Mouse (Mus musculus) G1E-ER4 (cell line): ENCODE data around the gene Gm20219. TPM values are rescaled to one million over a fixed set of nuclear protein-coding genes. Genes with fewer than 3 reads are reported as not detected.

ENCODE experiments used
- GATA1 ChIP-seq: IDR thresholded peaks from one replicate; pipeline ENCODE4 v1.8.0; 2012; ENCODE audit warnings: low read length, inconsistent platforms
- polyA plus RNA-seq: library from polyadenylated mRNA; stranded (reverse); fragments of >175 nt; gene quantifications from 2 replicates; pipeline ENCODE4 v1.2.3, GENCODE M21; 2012

The Gm20219 gene
- 1.0 and 1.4 TPM in 2 replicates for polyA plus RNA-seq

GRCm38 (mm10) chr17:56554122-56554551 lies at the start of gene Gm20219:
Gm20219 (minus strand) TSS chr17:56554387.
- TF ChIP-seq GATA1: no peak

GRCm38 (mm10) chr17:56604070-56604380 lies 49.8 kb upstream of the Gm20219 start:
- no peak for TF ChIP-seq GATA1

- no peak for TF ChIP-seq GATA1
Measured at GRCm38 (mm10) chr17:56603186-56604069, 49.2 kb upstream of the Gm20219 start.

- no peak for TF ChIP-seq GATA1
Measured at GRCm38 (mm10) chr17:56593527-56594271, 39.5 kb upstream of the Gm20219 start.

DNA sequence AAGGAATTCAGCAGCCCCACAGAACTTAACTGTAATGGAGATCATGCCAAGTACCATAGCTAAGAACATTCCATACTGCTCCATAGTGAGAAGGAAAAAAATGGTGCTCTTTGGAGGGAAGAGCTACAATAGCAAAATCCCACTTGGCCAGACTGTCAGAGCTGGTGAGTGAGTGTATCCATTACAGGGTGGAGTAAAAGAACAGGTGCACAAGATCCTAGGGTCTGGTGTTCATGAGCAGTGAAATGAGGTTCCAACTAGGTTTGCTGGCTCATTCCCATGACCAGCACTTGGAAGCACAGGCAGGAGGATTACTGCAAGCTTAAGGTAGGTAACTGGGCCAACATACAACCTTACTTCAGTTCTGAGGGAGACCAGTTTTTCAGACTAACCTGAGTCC lies 38.4 kb upstream of the Gm20219 start:
- no peak for TF ChIP-seq GATA1

GRCm38 (mm10) chr17:56588921-56589320 lies 34.7 kb upstream of the Gm20219 start:
- no peak for TF ChIP-seq GATA1

- no peak for TF ChIP-seq GATA1
Measured at GRCm38 (mm10) chr17:56587773-56588172, 33.6 kb upstream of the Gm20219 start.

DNA sequence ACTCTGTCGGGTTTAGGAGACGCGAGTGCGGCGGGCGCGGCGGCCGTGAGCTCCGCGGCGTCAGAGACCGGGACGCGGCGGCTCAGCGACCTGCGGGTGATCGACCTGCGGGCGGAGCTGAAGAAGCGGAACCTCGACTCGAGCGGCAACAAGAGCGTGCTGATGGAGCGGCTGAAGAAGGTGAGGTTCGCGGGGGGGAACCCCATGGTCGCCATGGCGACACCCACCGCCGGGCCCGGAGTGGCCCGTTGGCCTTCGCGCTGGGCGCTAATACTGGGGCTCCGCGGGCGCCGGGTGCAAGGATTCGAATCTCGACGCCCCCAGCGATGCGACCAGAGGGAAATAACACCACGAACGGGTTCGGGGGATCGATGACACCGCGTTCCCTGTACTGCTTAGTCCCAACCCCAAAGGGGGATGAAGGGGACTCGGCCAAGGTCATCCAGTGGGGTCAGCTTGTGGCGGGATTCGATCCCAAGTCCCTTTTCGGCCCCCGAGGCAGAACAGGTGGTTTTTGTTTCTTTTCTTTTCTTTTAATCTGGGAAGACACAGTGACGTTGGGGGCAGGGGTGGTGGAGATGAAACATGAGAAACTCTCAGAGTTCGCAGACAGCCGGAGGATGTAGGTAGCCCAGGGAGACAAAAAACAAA lies 31.1 kb upstream of the Gm20219 start:
- no peak for TF ChIP-seq GATA1

- TF ChIP-seq GATA1: no peak
Measured at GRCm38 (mm10) chr17:56584257-56585130, 30.3 kb upstream of the Gm20219 start, which contains the start of the genes Safb2 and Safb. Safb2 (minus strand) TSS chr17:56584585. Safb (plus strand) TSS chr17:56584825.

- no peak for TF ChIP-seq GATA1
Measured at GRCm38 (mm10) chr17:56583611-56584256, 29.5 kb upstream of the Gm20219 start.

DNA sequence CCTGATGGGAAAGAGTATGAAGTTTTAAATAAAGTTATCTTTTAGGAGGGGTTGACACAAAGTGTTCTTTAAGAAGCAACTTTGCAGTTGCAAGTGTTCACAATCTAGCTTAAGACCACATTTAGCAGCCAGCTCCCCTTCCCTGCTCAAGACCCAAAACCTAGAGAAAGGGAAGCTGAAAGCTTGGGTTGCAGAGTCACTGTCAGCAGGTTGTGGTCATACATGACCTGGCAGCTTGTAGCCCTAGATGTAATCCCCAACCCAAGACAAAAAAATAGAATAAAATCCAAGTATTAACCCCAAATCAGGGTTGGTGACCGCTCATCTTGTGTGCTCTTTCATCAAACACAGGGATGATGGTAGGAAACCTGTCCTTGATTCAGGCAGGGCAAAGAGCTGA lies 28.9 kb upstream of the Gm20219 start:
- no peak for TF ChIP-seq GATA1

- TF ChIP-seq GATA1: no peak
Measured at GRCm38 (mm10) chr17:56572939-56573338, 18.8 kb upstream of the Gm20219 start.

DNA sequence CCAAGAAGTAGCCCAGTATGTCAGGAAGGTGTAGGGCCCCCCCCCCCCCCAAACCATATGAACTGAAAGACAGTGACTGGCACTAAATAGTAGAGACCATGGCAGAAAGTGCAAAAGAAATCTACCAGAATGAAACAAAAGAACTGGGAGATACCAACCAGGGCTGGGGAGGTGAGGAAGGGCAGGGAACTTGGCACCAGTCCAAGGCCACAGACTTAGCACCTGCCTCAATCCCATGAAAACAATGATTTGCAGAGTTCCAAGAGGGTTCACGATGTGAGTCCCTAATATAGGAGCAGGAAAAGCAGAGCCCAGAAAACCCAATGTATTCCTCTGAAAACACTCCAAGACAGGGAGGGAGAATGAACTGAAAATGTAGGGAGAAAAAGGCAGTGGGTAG lies 18.0 kb upstream of the Gm20219 start:
- no peak for TF ChIP-seq GATA1

DNA sequence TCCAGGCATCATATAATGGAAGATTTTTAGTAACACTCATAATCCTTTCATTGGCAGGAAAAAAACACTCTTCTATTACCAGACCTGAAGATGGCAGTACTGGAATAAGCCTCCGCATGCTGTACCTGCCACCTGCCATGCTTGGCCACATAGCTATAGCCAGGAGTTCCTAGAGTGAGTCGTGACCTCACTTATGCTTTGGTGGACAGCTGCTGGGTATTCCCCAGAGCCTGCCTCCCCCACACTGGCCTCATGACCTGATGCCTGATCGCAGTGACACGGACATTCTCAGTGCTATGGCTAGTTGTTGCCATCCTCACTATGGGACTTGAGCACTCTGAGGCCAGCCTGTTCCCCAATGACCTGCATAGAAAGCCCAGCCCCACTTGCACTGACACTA lies 16.1 kb upstream of the Gm20219 start:
- TF ChIP-seq GATA1: no peak

DNA sequence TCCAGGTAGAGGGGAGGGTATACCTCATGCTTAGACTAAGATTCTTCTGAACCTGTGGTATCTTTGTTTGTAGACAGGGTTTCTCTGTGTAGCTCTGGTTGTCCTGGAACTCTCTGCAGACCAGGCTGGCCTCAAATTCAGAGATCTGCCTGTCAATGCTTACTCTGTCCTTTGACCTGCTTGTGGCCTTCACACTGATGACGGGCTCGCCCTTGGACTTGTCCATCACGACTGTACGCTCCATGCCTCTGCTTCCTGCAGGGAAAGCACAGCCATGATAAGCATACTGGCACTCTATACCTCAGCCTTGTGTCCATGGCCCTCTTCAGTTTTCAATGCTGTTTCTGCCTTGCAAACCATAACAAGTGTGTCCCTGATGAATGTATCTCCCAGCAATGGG lies 13.2 kb upstream of the Gm20219 start:
- no peak for TF ChIP-seq GATA1
